Mouse (Mus musculus) heart, embryonic 10.5 days (tissue): ENCODE measurements around the gene Arhgdib. TPM values are rescaled to one million over a fixed set of nuclear protein-coding genes. Genes with fewer than 3 reads are reported as not detected.

Source experiments
- DNase-seq: peaks from one replicate; pipeline ENCODE4 v3.0.0-alpha.2; 2017; ENCODE audit warnings: low spot score
- H3K27ac ChIP-seq: fragments of 300-500 bp; sonication (generic); 2 replicates; pipeline ENCODE4 v1.5.1; 2016; ENCODE audit warnings: mild to moderate bottlenecking
- H3K27me3 ChIP-seq: fragments of 300-500 bp; sonication (generic); 2 replicates; pipeline ENCODE4 v1.6.1; 2016; ENCODE audit warnings: mild to moderate bottlenecking; ENCODE audit not compliant: poor library complexity, insufficient read depth, severe bottlenecking
- H3K36me3 ChIP-seq: fragments of 300-500 bp; sonication (generic); 2 replicates; pipeline ENCODE4 v1.6.1; 2016; ENCODE audit warnings: mild to moderate bottlenecking, moderate library complexity
- H3K4me1 ChIP-seq: fragments of 300-500 bp; sonication (generic); 2 replicates; pipeline ENCODE4 v1.6.1; 2016; ENCODE audit warnings: mild to moderate bottlenecking
- H3K4me3 ChIP-seq: fragments of 300-500 bp; sonication (generic); 2 replicates; pipeline ENCODE4 v1.5.1; 2016; ENCODE audit warnings: mild to moderate bottlenecking, moderate library complexity
- H3K9me3 ChIP-seq: fragments of 300-500 bp; sonication (generic); 2 replicates; pipeline ENCODE4 v1.6.1; 2016; ENCODE audit warnings: mild to moderate bottlenecking, moderate library complexity
- WGBS: fragments of 180-500 bp; shearing (Covaris S2); methylation state at CpG from one replicate; pipeline ENCODE4 v1.1.7; 2016; 5-methylcytosine and 5-hydroxymethylcytosine counted together
- polyA plus RNA-seq: library from polyadenylated mRNA; unstranded; fragments of >200 nt; fragmentation: Nextera tagmentation; extraction: Ambion mirVana; gene quantifications from 2 replicates; pipeline ENCODE4 v1.2.1, GENCODE M21; 2016

The Arhgdib gene
- polyA plus RNA-seq, 1 experiment from 2014 or later: 105 TPM

GRCm38 (mm10) chr6:136906937-136907293 lies 34.8 kb downstream of the Arhgdib start:
- H3K9me3 ChIP-seq: no peaks in the 10 kb centered on the region
- 73% methylated on average over 10 of the region's 10 CpGs for whole genome bisulfite sequencing
- no peaks in the 10 kb centered on the region for H3K36me3 ChIP-seq
- DNase-seq: no peak
- no peak overlapping the region for H3K27ac ChIP-seq
- H3K4me1 ChIP-seq: peaks cover 17% of the 10 kb centered on the region
- H3K4me3 ChIP-seq: no peak overlapping the region
- no peaks in the 10 kb centered on the region for H3K27me3 ChIP-seq

- no peaks in the 10 kb centered on the region for H3K9me3 ChIP-seq
- no peak overlapping the region for H3K4me3 ChIP-seq
- WGBS: 70% methylated on average over 19 of the region's 19 CpGs
Measured at GRCm38 (mm10) chr6:136906283-136906936, 35.3 kb downstream of the Arhgdib start.

GRCm38 (mm10) chr6:136903885-136904470 lies 37.7 kb downstream of the Arhgdib start:
- WGBS: 74% methylated on average over 8 of the region's 8 CpGs
- no peak for DNase-seq

More at GRCm38 (mm10) chr6:136906283-136906936, 35.3 kb downstream of the Arhgdib start:
- H3K36me3 ChIP-seq: no peaks in the 10 kb centered on the region
- H3K27me3 ChIP-seq: no peaks in the 10 kb centered on the region
- H3K27ac ChIP-seq: peak overlapping the region; percentile 33; the same call in 1 of the 2 replicates
- H3K4me1 ChIP-seq: peaks cover 17% of the 10 kb centered on the region
- DNase-seq: no peak

GRCm38 (mm10) chr6:136902527-136902926 lies 39.2 kb downstream of the Arhgdib start:
- WGBS: 87% methylated on average over 9 of the region's 9 CpGs
- H3K9me3 ChIP-seq: no peaks in the 10 kb centered on the region
- no peaks in the 10 kb centered on the region for H3K27me3 ChIP-seq
- no peak overlapping the region for H3K27ac ChIP-seq
- H3K36me3 ChIP-seq: no peaks in the 10 kb centered on the region
- no peak overlapping the region for H3K4me3 ChIP-seq
- H3K4me1 ChIP-seq: peaks cover 34% of the 10 kb centered on the region
- no peak for DNase-seq

More at GRCm38 (mm10) chr6:136903885-136904470, 37.7 kb downstream of the Arhgdib start:
- no peaks in the 10 kb centered on the region for H3K9me3 ChIP-seq
- no peaks in the 10 kb centered on the region for H3K36me3 ChIP-seq
- peaks cover 19% of the 10 kb centered on the region for H3K4me1 ChIP-seq
- H3K27me3 ChIP-seq: no peaks in the 10 kb centered on the region
- no peak overlapping the region for H3K27ac ChIP-seq
- H3K4me3 ChIP-seq: no peak overlapping the region

- 75% methylated on average over 2 of the region's 2 CpGs for WGBS
- Histone ChIP-seq H3K27ac (no peak overlapping the region), H3K4me1 (peaks cover 29% of the 10 kb centered on the region), H3K27me3 (no peaks in the 10 kb centered on the region), H3K9me3 (no peaks in the 10 kb centered on the region), H3K36me3 (no peaks in the 10 kb centered on the region), H3K4me3 (no peak overlapping the region)
- DNase-seq: no peak
Measured at GRCm38 (mm10) chr6:136901010-136901409, 40.7 kb downstream of the Arhgdib start.

GRCm38 (mm10) chr6:136900369-136901009 lies 41.2 kb downstream of the Arhgdib start:
- Histone ChIP-seq H3K9me3 (no peaks in the 10 kb centered on the region), H3K27me3 (no peaks in the 10 kb centered on the region), H3K27ac (no peak overlapping the region), H3K36me3 (no peaks in the 10 kb centered on the region), H3K4me3 (no peak overlapping the region), H3K4me1 (peaks cover 29% of the 10 kb centered on the region)
- DNase-seq: no peak
- WGBS: 71% methylated on average over 4 of the region's 4 CpGs

GRCm38 (mm10) chr6:136898954-136899353 lies 42.7 kb downstream of the Arhgdib start:
- WGBS: 60% methylated on average over 2 of the region's 2 CpGs

GRCm38 (mm10) chr6:136898222-136898621 lies 43.5 kb downstream of the Arhgdib start:
- 24% methylated on average over 4 of the region's 4 CpGs for WGBS
- no peaks in the 10 kb centered on the region for H3K27me3 ChIP-seq
- no peaks in the 10 kb centered on the region for H3K36me3 ChIP-seq
- H3K9me3 ChIP-seq: no peaks in the 10 kb centered on the region
- peak overlapping the region; percentile 52 for H3K27ac ChIP-seq
- peak; percentile 80 for DNase-seq
- H3K4me3 ChIP-seq: no peak overlapping the region
- peaks cover 30% of the 10 kb centered on the region for H3K4me1 ChIP-seq

More at GRCm38 (mm10) chr6:136898954-136899353, 42.7 kb downstream of the Arhgdib start:
- Histone ChIP-seq H3K27ac (peak overlapping the region; percentile 62; the same call in 1 of the 2 replicates), H3K36me3 (no peaks in the 10 kb centered on the region), H3K27me3 (no peaks in the 10 kb centered on the region), H3K4me3 (no peak overlapping the region), H3K9me3 (no peaks in the 10 kb centered on the region), H3K4me1 (peaks cover 32% of the 10 kb centered on the region)
- no peak for DNase-seq

- Histone ChIP-seq H3K4me3 (no peak overlapping the region), H3K4me1 (peaks cover 30% of the 10 kb centered on the region), H3K27me3 (no peaks in the 10 kb centered on the region), H3K9me3 (no peaks in the 10 kb centered on the region), H3K27ac (peak overlapping the region; percentile 52), H3K36me3 (no peaks in the 10 kb centered on the region)
- DNase-seq: no peak
- WGBS: 63% methylated on average over 4 of the region's 4 CpGs
Measured at GRCm38 (mm10) chr6:136897789-136898188, 43.9 kb downstream of the Arhgdib start.

- 55% methylated on average over 15 of the region's 15 CpGs for WGBS
- Histone ChIP-seq H3K27me3 (no peaks in the 10 kb centered on the region), H3K4me1 (peaks cover 30% of the 10 kb centered on the region), H3K9me3 (no peaks in the 10 kb centered on the region), H3K36me3 (no peaks in the 10 kb centered on the region), H3K27ac (peak overlapping the region; percentile 62), H3K4me3 (no peak overlapping the region)
- DNase-seq: no peak
Measured at GRCm38 (mm10) chr6:136894532-136895339, 47.0 kb downstream of the Arhgdib start.

GRCm38 (mm10) chr6:136892002-136892401 lies 49.7 kb downstream of the Arhgdib start:
- WGBS: 59% methylated on average over 2 of the region's 2 CpGs
- no peak overlapping the region for H3K4me3 ChIP-seq
- H3K36me3 ChIP-seq: no peaks in the 10 kb centered on the region
- H3K27ac ChIP-seq: no peak overlapping the region
- H3K4me1 ChIP-seq: peaks cover 14% of the 10 kb centered on the region; the same call in 1 of the 2 replicates
- no peaks in the 10 kb centered on the region for H3K9me3 ChIP-seq
- H3K27me3 ChIP-seq: no peaks in the 10 kb centered on the region
- DNase-seq: no peak

- WGBS: 88% methylated on average over 6 of the region's 6 CpGs
- Histone ChIP-seq H3K9me3 (no peaks in the 10 kb centered on the region), H3K36me3 (no peaks in the 10 kb centered on the region), H3K4me1 (peaks cover 5% of the 10 kb centered on the region; the same call in 1 of the 2 replicates), H3K4me3 (no peak overlapping the region), H3K27me3 (no peaks in the 10 kb centered on the region), H3K27ac (no peak overlapping the region)
- DNase-seq: no peak
Measured at GRCm38 (mm10) chr6:136889554-136889953, 52.1 kb downstream of the Arhgdib start.
